Mouse (Mus musculus): Measurements from ENCODE around the gene Snrnp70.
"Not testable (repeated sequence)": the region's sequence is repeated elsewhere in the genome, so short reads cannot be mapped to it uniquely, and the experiment has no call there.

The Snrnp70 gene

GRCm38 (mm10) chr7:45368178-45368577, 27.4 kb downstream of the Snrnp70 start:
- no peak for DNase-seq (ENCODE audit: low spot score in 2 of 2)

GRCm38 (mm10) chr7:45367020-45367880, 28.3 kb downstream of the Snrnp70 start:
- DNase-seq (ENCODE audit: low spot score in 2 of 2), result peak; percentile 98

GRCm38 (mm10) chr7:45366652-45367019, 28.9 kb downstream of the Snrnp70 start, which contains the start of gene Ppfia3:
Gene Ppfia3, minus strand, starts transcription at chr7:45367019.
- no peak for DNase-seq (ENCODE audit: low spot score in 2 of 2)

- DNase-seq (ENCODE audit: low spot score in 2 of 2), result peak in 1 of 2 experiments; percentile 30
Measured at GRCm38 (mm10) chr7:45365742-45366651, 29.5 kb downstream of the Snrnp70 start.

- no peak for DNase-seq (ENCODE audit: low spot score in 2 of 2)
Measured at GRCm38 (mm10) chr7:45363983-45364382, 31.6 kb downstream of the Snrnp70 start.

- no peak for DNase-seq (ENCODE audit: low spot score in 2 of 2)
Measured at GRCm38 (mm10) chr7:45362801-45363200, 32.7 kb downstream of the Snrnp70 start.

GRCm38 (mm10) chr7:45361243-45361804, 34.2 kb downstream of the Snrnp70 start:
- DNase-seq (ENCODE audit: low spot score in 2 of 2), result peak; percentile 78 to 83

GRCm38 (mm10) chr7:45360404-45361125, 35.0 kb downstream of the Snrnp70 start:
- DNase-seq (ENCODE audit: low spot score in 2 of 2), result no peak

- DNase-seq (ENCODE audit: low spot score in 2 of 2), result not testable (repeated sequence)
Measured at GRCm38 (mm10) chr7:45359081-45359480, 36.5 kb downstream of the Snrnp70 start.

- DNase-seq (ENCODE audit: low spot score in 2 of 2), result no peak
Measured at GRCm38 (mm10) chr7:45356087-45356486, 39.5 kb downstream of the Snrnp70 start.

- DNase-seq (ENCODE audit: low spot score in 2 of 2), result no peak
Measured at GRCm38 (mm10) chr7:45355318-45356020, 40.1 kb downstream of the Snrnp70 start.

GRCm38 (mm10) chr7:45353041-45353440, 42.5 kb downstream of the Snrnp70 start:
- no peak for DNase-seq (ENCODE audit: low spot score in 2 of 2)

- DNase-seq (ENCODE audit: low spot score in 2 of 2), result no peak
Measured at GRCm38 (mm10) chr7:45346905-45347304, 48.6 kb downstream of the Snrnp70 start.

- DNase-seq (ENCODE audit: low spot score in 2 of 2), result no peak
Measured at GRCm38 (mm10) chr7:45343543-45343942, 52.0 kb downstream of the Snrnp70 start.

GRCm38 (mm10) chr7:45342081-45342480, 53.5 kb downstream of the Snrnp70 start:
- no peak for DNase-seq (ENCODE audit: low spot score in 2 of 2)

- DNase-seq (ENCODE audit: low spot score in 2 of 2), result peak in 1 of 2 experiments; percentile 61
Measured at GRCm38 (mm10) chr7:45341303-45341702, 54.2 kb downstream of the Snrnp70 start.

GRCm38 (mm10) chr7:45340669-45341068, 54.9 kb downstream of the Snrnp70 start:
- DNase-seq (ENCODE audit: low spot score in 2 of 2), result no peak

GRCm38 (mm10) chr7:45340066-45340442, 55.5 kb downstream of the Snrnp70 start:
- no peak for DNase-seq (ENCODE audit: low spot score in 2 of 2)

GRCm38 (mm10) chr7:45339410-45340065, 56.0 kb downstream of the Snrnp70 start:
- no peak for DNase-seq (ENCODE audit: low spot score in 2 of 2)

Data from frontal cortex, postnatal 14 days (tissue).